In the genomic region with DNA sequence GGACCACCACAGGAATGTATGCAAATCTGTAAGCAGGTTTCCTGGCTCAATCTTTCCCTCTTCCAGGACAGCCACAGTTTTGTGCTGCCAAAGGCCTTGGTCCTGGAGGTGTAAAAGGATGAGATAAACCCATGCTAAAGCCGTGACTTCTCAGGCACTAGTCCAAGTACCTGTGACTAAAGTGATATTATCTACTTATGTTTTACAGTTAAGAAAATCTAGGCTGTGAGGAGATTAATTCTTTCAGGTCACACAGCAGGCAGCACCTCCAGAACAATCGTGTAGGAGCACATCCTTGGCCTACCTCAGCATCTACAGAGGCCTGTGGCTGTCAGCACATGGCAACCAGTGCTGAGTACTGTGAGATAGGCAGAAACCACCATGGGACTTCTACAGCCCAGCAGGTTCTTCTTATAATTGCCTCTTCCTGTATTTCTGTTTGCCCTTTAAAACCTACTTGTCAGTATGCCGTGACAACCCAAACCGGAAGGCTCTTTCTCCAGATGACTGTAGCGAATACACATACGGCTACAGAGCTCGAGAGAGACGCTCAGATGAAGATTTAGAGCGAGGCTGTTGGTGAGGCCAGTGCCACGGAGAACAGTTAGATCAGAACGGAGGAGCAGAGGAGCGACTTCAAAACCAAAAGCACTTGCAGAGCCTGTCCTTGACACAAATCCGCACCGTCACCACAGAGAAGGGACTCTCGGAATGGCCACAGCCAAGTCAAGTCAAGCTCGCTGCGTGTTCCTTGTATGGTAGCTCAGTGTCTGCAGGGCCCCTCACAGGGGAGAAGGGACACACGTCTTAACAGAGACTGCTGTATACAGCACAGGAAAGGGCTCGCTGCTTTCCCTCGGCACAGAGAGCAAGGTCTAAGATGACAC, we compare ENCODE assay signal across 9 mouse cellular contexts. TPM values are rescaled to one million over a fixed set of nuclear protein-coding genes. Genes with fewer than 3 reads are reported as not detected.
DNase-seq lines count a peak whose midpoint lies in the region; ATAC-seq and TF ChIP-seq lines count a peak whose summit lies in the region.
"Had no signal": no experiment of that assay in that cellular context is flagged by ENCODE, and none has a peak within 500 bp of the region (broad histone marks: within the 10 kb centered on the region; RNA-seq: fewer than 3 reads in every experiment).

No protein-coding gene starts in this region.

- H3K4me2 ChIP-seq in hindbrain, embryonic 11.5 days (replicated peaks; ENCODE audit: low read depth, low read length), result no peak overlapping the region
- H3K4me2 ChIP-seq in hindbrain, postnatal 0 days (ENCODE audit: low read depth, low read length), result no peak overlapping the region
- no peak overlapping the region for H3K4me2 ChIP-seq in neural tube, embryonic 14.5 days (ENCODE audit: low read depth, low read length)

- no peak overlapping the region for H3K9ac ChIP-seq in hindbrain, embryonic 11.5 days (ENCODE audit: low read depth, low read length)
- 0 out of 2 replicates have a peak overlapping the region, but pooled peaks have one; percentile 13 for H3K9ac ChIP-seq in hindbrain, postnatal 0 days (replicated peaks; ENCODE audit: low read length)
- H3K9ac ChIP-seq in neural tube, embryonic 14.5 days (replicated peaks; ENCODE audit: low read depth, low read length), result no peak overlapping the region

- no peaks in the 10 kb centered on the region for H3K4me1 ChIP-seq in hindbrain, embryonic 11.5 days (replicated peaks; ENCODE audit: control insufficient read depth, insufficient read depth, low read length)
- peaks cover 20% of the 10 kb centered on the region for H3K4me1 ChIP-seq in hindbrain, embryonic 10.5 days (replicated peaks)
- peaks cover 8% of the 10 kb centered on the region; the same call in 1 of the 2 replicates for H3K4me1 ChIP-seq in hindbrain, postnatal 0 days (ENCODE audit: insufficient read depth, low read length)
- peaks cover 5% of the 10 kb centered on the region; the same call in 1 of the 2 replicates for H3K4me1 ChIP-seq in neural tube, embryonic 14.5 days (ENCODE audit: control insufficient read depth, insufficient read depth, low read length)

- 84% methylated on average over 20 of the region's 20 CpGs for WGBS in hindbrain, embryonic 11.5 days
- WGBS in hindbrain, embryonic 10.5 days, result 87% methylated on average over 20 of the region's 20 CpGs
- WGBS in hindbrain, postnatal 0 days, result 65% methylated on average over 20 of the region's 20 CpGs
- WGBS in neural tube, embryonic 14.5 days, result 58% methylated on average over 20 of the region's 20 CpGs

- H3K27ac ChIP-seq in hindbrain, embryonic 11.5 days (ENCODE audit: low read depth, low read length), result no peak overlapping the region
- no peak overlapping the region; the same call in 1 of the 2 replicates for H3K27ac ChIP-seq in hindbrain, embryonic 10.5 days
- H3K27ac ChIP-seq in hindbrain, postnatal 0 days, result peak overlapping the region; percentile 67; the same call in 1 of the 2 replicates
- H3K27ac ChIP-seq in neural tube, embryonic 14.5 days (ENCODE audit: low read depth, low read length), result no peak overlapping the region; the same call in 1 of the 2 replicates

- H3K4me3 ChIP-seq in hindbrain, embryonic 11.5 days (ENCODE audit: low read depth, low read length), result no peak overlapping the region
- H3K4me3 ChIP-seq in hindbrain, embryonic 10.5 days, result no peak overlapping the region
- no peak overlapping the region for H3K4me3 ChIP-seq in hindbrain, postnatal 0 days (ENCODE audit: low read length)
- H3K4me3 ChIP-seq in neural tube, embryonic 14.5 days (ENCODE audit: low read depth, low read length), result no peak overlapping the region
- H3K4me3 ChIP-seq: erythroblast, embryonic 14.5 days had no signal

- H3K36me3 ChIP-seq in hindbrain, embryonic 11.5 days (ENCODE audit: control insufficient read depth, insufficient read depth, low read length), result no peaks in the 10 kb centered on the region
- H3K36me3 ChIP-seq in hindbrain, embryonic 10.5 days, result no peaks in the 10 kb centered on the region
- H3K36me3 ChIP-seq in hindbrain, postnatal 0 days (ENCODE audit: insufficient read depth, low read length), result no peaks in the 10 kb centered on the region
- H3K36me3 ChIP-seq in neural tube, embryonic 14.5 days (ENCODE audit: control insufficient read depth, insufficient read depth, low read length), result no peaks in the 10 kb centered on the region

- H3K27me3 ChIP-seq in hindbrain, embryonic 11.5 days (ENCODE audit: control insufficient read depth, insufficient read depth, low read length), result no peaks in the 10 kb centered on the region
- peaks cover 15% of the 10 kb centered on the region for H3K27me3 ChIP-seq in hindbrain, embryonic 10.5 days (ENCODE audit: insufficient read depth, poor library complexity, severe bottlenecking)
- no peaks in the 10 kb centered on the region for H3K27me3 ChIP-seq in hindbrain, postnatal 0 days (ENCODE audit: insufficient read depth, low read length)
- peaks cover 5% of the 10 kb centered on the region; the same call in 1 of the 2 replicates for H3K27me3 ChIP-seq in neural tube, embryonic 14.5 days (ENCODE audit: control insufficient read depth, insufficient read depth, low read length)

- 0 out of 2 replicates have a peak, but pooled peaks have one; percentile 8 for ATAC-seq in hindbrain, embryonic 11.5 days (ENCODE audit: low FRiP score)
- ATAC-seq in hindbrain, postnatal 0 days, result no peak; the same call in 1 of the 2 replicates
- ATAC-seq in neural tube, embryonic 14.5 days (ENCODE audit: low read depth), result peak; percentile 32; the same call in 1 of the 2 replicates

- TF ChIP-seq CTCF in hindbrain, postnatal 0 days (IDR thresholded peaks at IDR 0.05; ENCODE audit: low read depth), result no peak

- no peak for DNase-seq in hindbrain, embryonic 11.5 days (ENCODE audit: low spot score)
- DNase-seq in hindbrain, embryonic 10.5 days (ENCODE audit: low spot score), result no peak
- peak; percentile 61 for DNase-seq in adrenal gland, postnatal 10 days
- DNase-seq in hindbrain, postnatal 0 days (ENCODE audit: low spot score), result no peak
- no peak for DNase-seq in left cerebral cortex, postnatal 25 days (ENCODE audit: low spot score in 2 of 2)
- no peak for DNase-seq in urinary bladder, postnatal 10 days (ENCODE audit: low spot score)
- DNase-seq in gastrocnemius, postnatal 25 days, result no peak

- no peaks in the 10 kb centered on the region for H3K9me3 ChIP-seq in hindbrain, embryonic 11.5 days (ENCODE audit: control insufficient read depth, low read length)
- no peaks in the 10 kb centered on the region for H3K9me3 ChIP-seq in hindbrain, embryonic 10.5 days
- no peaks in the 10 kb centered on the region for H3K9me3 ChIP-seq in hindbrain, postnatal 0 days (ENCODE audit: low read length)
- H3K9me3 ChIP-seq in neural tube, embryonic 14.5 days (ENCODE audit: control insufficient read depth, low read length), result no peaks in the 10 kb centered on the region

- intact Hi-C loops in left cerebral cortex, postnatal 25 days (cut with DNase I), result no loop called here

RNA-seq across cellular contexts. Expression of a gene that starts 3.8 kb away (rescaled TPM):
- 2.8 and 3.9 TPM in 2 replicates for polyA plus RNA-seq in hindbrain, embryonic 11.5 days (2014; fragmentation: Nextera tagmentation; extraction: Ambion mirVana)
- polyA plus RNA-seq in hindbrain, embryonic 10.5 days (2016; fragmentation: Nextera tagmentation; extraction: Ambion mirVana), result 2.6 and 3.2 TPM in 2 replicates
- total RNA-seq in adrenal gland, postnatal 10 days (2021), result 10 to 100 TPM; 40.2 to 50.2 TPM
- total RNA-seq in hindbrain, postnatal 0 days (2014; rRNA removed), result 14.1 and 21.6 TPM in 2 replicates
- 33.3 and 34.5 TPM in 2 replicates for polyA plus RNA-seq in hindbrain, postnatal 0 days (2015; fragmentation: Nextera tagmentation; extraction: Ambion mirVana)
- 14.5 and 19.8 TPM in 2 replicates for polyA plus RNA-seq in neural tube, embryonic 14.5 days (2014; fragmentation: Nextera tagmentation; extraction: Ambion mirVana)
- total RNA-seq in left cerebral cortex, postnatal 25 days (2021), result 10 to 100 TPM; 50.4 to 55.4 TPM
- total RNA-seq in gastrocnemius, postnatal 25 days (2021), result 1 to 10 TPM; 2.1 to 4.0 TPM
